Mouse (Mus musculus) liver, adult 2 months (tissue): ENCODE results near the gene Krtap16-1.

Experiments
- CTCF ChIP-seq: fragments of 200-500 bp; IDR thresholded peaks from 2 replicates; pipeline ENCODE4 v1.5.1; 2011; ENCODE audit warnings: low read depth, low read length, control low read depth
- POLR2A ChIP-seq: fragments of 200-500 bp; IDR thresholded peaks from 2 replicates; pipeline ENCODE4 v1.6.1; 2011; ENCODE audit warnings: low read length, control low read depth; ENCODE audit not compliant: insufficient read depth; ENCODE audit errors: extremely low read depth

GRCm38 (mm10) chr11:99993620-99994383, 7.4 kb upstream of the Krtap16-1 start, which contains the start of gene Krtap17-1:
- no peak for TF ChIP-seq CTCF
- TF ChIP-seq POLR2A, result no peak
